Mouse (Mus musculus): ENCODE results near the gene Igsf9b.

DNA sequence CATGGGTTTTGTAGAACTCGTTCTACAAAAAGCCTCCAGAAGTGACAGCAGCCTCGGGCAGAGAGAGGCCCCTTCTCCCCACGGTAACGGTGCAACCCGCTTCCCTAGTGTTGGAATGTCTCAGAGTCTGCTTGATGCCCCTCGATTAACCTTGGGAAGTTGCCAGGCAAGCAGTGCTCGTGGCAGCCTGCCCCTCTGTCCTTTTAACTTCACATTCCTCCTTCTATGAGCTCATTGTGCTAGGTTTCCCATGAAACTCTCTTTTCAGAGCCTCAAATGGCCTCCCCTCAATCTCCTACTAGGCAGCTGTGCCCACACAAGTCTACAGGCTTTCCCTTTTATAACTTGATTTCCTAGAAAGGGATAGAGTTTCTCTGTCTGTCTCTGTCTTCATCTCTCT is 10.6 kb upstream of the Igsf9b start:
- TF ChIP-seq CTCF (IDR thresholded peaks at IDR 0.05; ENCODE audit: borderline replicate concordance, insufficient read depth, low read length) = no peak
- no peak for TF ChIP-seq POLR2A (IDR thresholded peaks at IDR 0.05; ENCODE audit: low read depth, low read length)

All from embryonic fibroblast, embryonic 13.5 days (primary cell).